Mouse (Mus musculus) urinary bladder, postnatal 10 days (tissue): Measurements from ENCODE around the gene Olfr1039.
"Not testable (repeated sequence)": the region's sequence is repeated elsewhere in the genome, so short reads cannot be mapped to it uniquely, and the experiment has no call there.

ENCODE experiments used
- DNase-seq: peaks from one replicate; pipeline ENCODE4 v3.0.0; 2022; ENCODE audit warnings: low spot score

The Olfr1039 gene

GRCm38 (mm10) chr2:86135828-86136227 is at the start of gene Olfr1039:
Gene Olfr1039, minus strand, starts transcription at chr2:86135928.
- DNase-seq = no peak

GRCm38 (mm10) chr2:86179950-86180349 is 44.2 kb upstream of the Olfr1039 start:
- DNase-seq = no peak

- no peak for DNase-seq
Observed at GRCm38 (mm10) chr2:86177720-86178119, 42.0 kb upstream of the Olfr1039 start, which contains the start of gene Olfr1044. Gene Olfr1044, minus strand, starts transcription at chr2:86177820.

- DNase-seq = not testable (repeated sequence)
Observed at GRCm38 (mm10) chr2:86175422-86175821, 39.7 kb upstream of the Olfr1039 start.

- no peak for DNase-seq
Observed at GRCm38 (mm10) chr2:86167422-86167821, 31.7 kb upstream of the Olfr1039 start, which contains the start of gene Olfr1043. Gene Olfr1043, minus strand, starts transcription at chr2:86167522.

- no peak for DNase-seq
Observed at GRCm38 (mm10) chr2:86161738-86162137, 26.0 kb upstream of the Olfr1039 start, which contains the start of gene Olfr1042. Gene Olfr1042, minus strand, starts transcription at chr2:86161838.

GRCm38 (mm10) chr2:86146632-86147031 is 10.9 kb upstream of the Olfr1039 start, which contains the start of gene Olfr1040:
Gene Olfr1040, minus strand, starts transcription at chr2:86146732.
- DNase-seq = no peak

GRCm38 (mm10) chr2:86087285-86087684 is 48.4 kb downstream of the Olfr1039 start, which contains the start of gene Olfr1037:
Gene Olfr1037, minus strand, starts transcription at chr2:86087385.
- no peak for DNase-seq

GRCm38 (mm10) chr2:86080478-86080877 is 55.2 kb downstream of the Olfr1039 start:
- DNase-seq = not testable (repeated sequence)
